Mouse (Mus musculus) thymus, postnatal 25 days (tissue): ENCODE measurements around the gene Tfpi.

ENCODE experiments used
- DNase-seq: peaks from one replicate; pipeline ENCODE4 v3.0.0; 2022

The Tfpi gene

GRCm38 (mm10) chr2:84387394-84388022 is 89.1 kb downstream of the Tfpi start:
- no peak for DNase-seq

DNA sequence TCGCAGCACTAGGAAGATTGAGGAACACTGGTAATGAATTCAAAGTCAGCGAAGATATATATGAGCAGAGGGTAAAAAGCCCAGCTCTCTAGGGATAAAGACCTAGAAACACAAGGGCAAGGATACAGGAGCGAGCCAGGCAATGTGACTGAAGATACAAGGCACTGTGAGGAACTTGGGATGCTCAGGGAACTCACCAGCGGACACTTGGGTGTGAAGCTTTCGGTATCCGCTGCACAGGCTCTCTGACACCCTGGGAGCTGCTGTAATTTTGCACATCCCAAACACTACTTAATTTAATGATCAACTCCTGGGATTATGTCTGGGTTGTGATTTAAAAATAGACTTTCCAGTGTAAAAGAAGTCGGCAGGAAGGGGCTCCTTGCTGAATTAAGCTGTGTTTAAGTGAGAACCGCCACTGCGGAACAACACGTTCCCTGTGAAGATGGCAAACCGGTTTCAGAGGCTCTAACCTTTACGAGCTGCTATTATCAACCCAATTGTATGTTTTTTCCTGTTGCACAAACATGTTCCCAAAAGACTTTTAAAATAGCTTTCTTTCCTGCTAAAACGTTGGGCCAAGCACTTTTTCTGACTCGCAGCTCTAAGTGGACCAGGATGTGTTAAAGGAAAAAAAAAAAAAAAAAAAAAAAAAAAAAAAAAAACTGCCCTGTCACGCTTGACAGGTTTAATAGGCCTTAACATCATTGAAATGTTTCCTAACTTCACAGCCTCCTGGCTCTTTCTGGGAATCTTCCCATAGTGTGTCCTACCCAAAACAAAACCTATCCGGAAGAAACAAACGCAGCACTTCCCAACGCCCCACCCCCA is 89.8 kb downstream of the Tfpi start:
- DNase-seq: no peak

DNA sequence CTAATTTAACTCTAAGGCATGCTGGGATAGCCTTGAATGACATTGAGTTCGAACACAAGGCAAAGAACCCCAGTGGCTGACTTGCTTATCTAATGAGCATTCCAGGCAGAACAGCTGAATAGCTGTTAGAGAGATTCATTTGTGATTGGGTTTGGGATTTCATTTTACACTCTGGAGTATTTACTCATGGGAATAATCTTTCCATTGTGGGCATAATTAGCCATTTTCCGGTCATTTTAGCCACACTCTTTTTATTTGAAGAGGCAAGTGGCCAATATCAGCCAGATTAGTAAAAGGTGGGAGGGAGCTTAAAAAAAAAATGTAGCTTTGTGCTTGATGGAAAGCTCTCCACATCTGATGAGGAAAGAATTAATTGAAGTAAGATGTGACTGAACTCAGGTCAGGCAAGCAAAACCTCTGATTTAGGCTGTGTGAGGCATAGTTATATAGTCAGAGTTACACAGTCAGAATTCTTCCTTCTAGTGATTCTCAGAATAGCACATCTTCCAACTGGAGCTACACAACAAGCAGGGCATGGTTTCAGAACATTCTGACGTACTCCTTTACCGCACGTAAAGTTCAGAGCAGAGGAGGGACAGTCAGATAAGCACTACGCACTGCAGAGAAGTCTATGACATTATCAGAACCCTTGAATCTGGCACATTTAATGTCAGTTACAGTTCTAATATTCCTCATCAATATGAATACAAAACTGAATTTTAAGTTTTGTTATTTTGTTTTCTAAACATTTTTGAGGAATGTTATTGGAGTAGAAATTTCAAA is 91.5 kb downstream of the Tfpi start:
- DNase-seq: no peak

GRCm38 (mm10) chr2:84383828-84384227 is 92.7 kb downstream of the Tfpi start:
- no peak for DNase-seq
